Mouse (Mus musculus) erythroblast, embryonic 14.5 days (primary cell): ENCODE results near the gene Fam126b.

Experiments
- GATA1 ChIP-seq: IDR thresholded peaks from 2 replicates; pipeline ENCODE4 v1.6.1; 2012; ENCODE audit warnings: low read length, inconsistent platforms, mixed read lengths
- TAL1 ChIP-seq: IDR thresholded peaks from 3 replicates; pipeline ENCODE4 v1.6.1; 2012; ENCODE audit warnings: low read length, inconsistent platforms, mixed read lengths

- no peak for TF ChIP-seq TAL1
- TF ChIP-seq GATA1, result no peak
These were observed 17.6 kb upstream of the Fam126b start for GRCm38 (mm10) chr1:58603738-58604137.
